Mouse (Mus musculus): Measurements from ENCODE around the gene Psmd3. TPM values are rescaled to one million over a fixed set of nuclear protein-coding genes. Genes with fewer than 3 reads are reported as not detected.

Psmd3 gene
- polyA plus RNA-seq, 1 experiment from 2014 or later = 201 TPM

DNA sequence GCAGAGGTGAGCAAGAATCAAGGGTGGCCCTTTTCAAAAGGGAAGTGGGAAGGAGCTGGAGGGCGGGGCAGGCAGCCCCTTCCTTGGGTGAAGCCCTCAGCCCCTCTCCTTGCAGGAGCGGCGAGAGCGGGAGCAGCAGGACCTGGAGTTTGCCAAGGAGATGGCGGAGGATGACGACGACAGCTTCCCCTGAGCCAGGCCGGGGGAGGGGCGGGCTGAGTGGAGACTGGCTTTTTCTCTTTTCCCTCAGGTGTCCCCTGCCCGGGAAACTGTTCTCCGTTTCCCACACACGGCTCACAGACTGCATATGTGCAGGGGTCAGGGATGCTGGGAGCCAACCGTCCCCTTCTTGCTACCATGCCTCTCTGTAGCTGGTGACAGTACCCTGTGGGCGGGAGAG, 13.1 kb downstream of the Psmd3 start:
- H3K27me3 ChIP-seq (replicated peaks; ENCODE audit: control insufficient read depth, insufficient read depth, low read length) = no peaks in the 10 kb centered on the region
- no peak overlapping the region for H3K4me2 ChIP-seq
- ATAC-seq (replicated peaks; ENCODE audit: low FRiP score) (no peak), DNase-seq (ENCODE audit: low spot score) (no peak)
- H3K4me3 ChIP-seq (ENCODE audit: low read depth, low read length) = no peak overlapping the region
- H3K27ac ChIP-seq (ENCODE audit: low read depth, low read length) = no peak overlapping the region
- 79% methylated on average over 14 of the region's 14 CpGs for WGBS
- H3K36me3 ChIP-seq (ENCODE audit: control insufficient read depth, insufficient read depth, low read length) = peaks cover 47% of the 10 kb centered on the region
- H3K4me1 ChIP-seq (replicated peaks; ENCODE audit: control insufficient read depth, insufficient read depth, low read length) = peaks cover 4% of the 10 kb centered on the region; the same call in 1 of the 2 replicates
- H3K9me3 ChIP-seq (ENCODE audit: control insufficient read depth, low read length) = no peaks in the 10 kb centered on the region
- no peak overlapping the region for H3K9ac ChIP-seq (ENCODE audit: low read depth, low read length)

DNA sequence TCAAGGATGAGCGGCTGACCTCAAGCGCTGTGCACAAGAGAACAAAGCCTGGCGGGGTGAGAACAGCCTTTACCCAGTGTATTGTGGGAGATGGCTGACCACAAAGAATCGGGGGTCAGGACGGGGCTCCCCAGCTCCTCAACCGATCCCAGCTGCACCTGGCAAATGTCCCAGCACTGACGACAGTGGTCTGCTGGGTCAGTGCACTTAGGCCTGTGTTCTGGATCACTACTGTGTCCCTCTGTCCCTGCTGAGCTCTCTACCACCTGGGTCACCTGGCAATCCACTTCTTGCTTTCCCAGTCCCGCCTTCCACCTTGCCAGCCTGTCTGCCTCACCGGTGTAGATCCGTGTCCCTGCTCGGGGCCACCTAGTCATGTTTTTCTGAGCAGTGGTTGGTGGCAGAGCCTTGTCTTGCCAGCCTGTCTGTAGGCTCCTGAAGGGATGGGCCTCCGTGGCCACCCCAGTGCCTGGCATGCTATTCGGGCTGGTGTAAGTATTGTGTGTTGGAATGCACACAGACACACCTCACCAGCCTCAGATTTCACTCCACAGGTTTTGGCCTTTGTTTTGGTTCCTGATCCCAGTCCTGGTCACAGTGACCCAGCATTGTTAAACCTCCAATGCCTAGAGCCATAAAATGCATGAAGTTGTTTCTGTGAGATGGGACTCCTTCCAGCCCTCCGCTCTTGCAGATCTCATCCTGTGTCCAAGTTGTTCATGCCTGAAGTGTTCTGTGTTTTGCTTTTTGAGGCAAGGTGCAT, 14.3 kb downstream of the Psmd3 start:
- peaks cover 35% of the 10 kb centered on the region for H3K36me3 ChIP-seq (ENCODE audit: control insufficient read depth, insufficient read depth, low read length)
- H3K9me3 ChIP-seq (ENCODE audit: control insufficient read depth, low read length) = no peaks in the 10 kb centered on the region
- H3K27ac ChIP-seq (ENCODE audit: low read depth, low read length) = no peak overlapping the region
- no peaks in the 10 kb centered on the region for H3K27me3 ChIP-seq (replicated peaks; ENCODE audit: control insufficient read depth, insufficient read depth, low read length)
- DNase-seq (ENCODE audit: low spot score) = no peak
- ATAC-seq (replicated peaks; ENCODE audit: low FRiP score) = no peak
- no peak overlapping the region for H3K4me3 ChIP-seq (ENCODE audit: low read depth, low read length)
- H3K9ac ChIP-seq (ENCODE audit: low read depth, low read length) = no peak overlapping the region
- peaks cover 4% of the 10 kb centered on the region; the same call in 1 of the 2 replicates for H3K4me1 ChIP-seq (replicated peaks; ENCODE audit: control insufficient read depth, insufficient read depth, low read length)
- WGBS = 85% methylated on average over 14 of the region's 14 CpGs
- no peak overlapping the region for H3K4me2 ChIP-seq

DNA sequence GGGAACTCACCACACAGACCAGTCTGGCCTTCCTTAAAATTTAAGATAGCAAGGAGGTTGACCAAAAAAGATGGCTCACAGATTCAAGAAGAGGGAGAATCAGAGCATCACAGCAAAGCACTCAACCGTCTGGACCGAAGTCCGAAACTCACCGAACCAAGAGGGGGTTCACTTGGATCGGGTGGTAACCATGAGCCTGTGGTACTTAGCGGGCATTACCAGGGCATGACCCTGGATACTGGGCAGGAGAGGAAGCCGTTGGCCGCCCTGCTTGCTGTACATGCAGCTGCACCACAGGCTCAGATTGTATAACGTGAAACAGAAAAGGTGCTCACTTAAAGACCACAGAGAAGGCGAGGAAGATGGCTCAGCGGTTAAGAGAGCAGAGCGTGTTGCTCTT, 14.9 kb downstream of the Psmd3 start:
- DNase-seq (ENCODE audit: low spot score) (no peak), ATAC-seq (replicated peaks; ENCODE audit: low FRiP score) (no peak)
- H3K4me2 ChIP-seq = no peak overlapping the region
- no peak overlapping the region for H3K27ac ChIP-seq (ENCODE audit: low read depth, low read length)
- no peak overlapping the region for H3K9ac ChIP-seq (ENCODE audit: low read depth, low read length)
- 89% methylated on average over 12 of the region's 12 CpGs for WGBS
- H3K9me3 ChIP-seq (ENCODE audit: control insufficient read depth, low read length) = no peaks in the 10 kb centered on the region
- H3K4me1 ChIP-seq (replicated peaks; ENCODE audit: control insufficient read depth, insufficient read depth, low read length) = peaks cover 4% of the 10 kb centered on the region; the same call in 1 of the 2 replicates
- peaks cover 29% of the 10 kb centered on the region for H3K36me3 ChIP-seq (ENCODE audit: control insufficient read depth, insufficient read depth, low read length)
- no peak overlapping the region for H3K4me3 ChIP-seq (ENCODE audit: low read depth, low read length)
- no peaks in the 10 kb centered on the region for H3K27me3 ChIP-seq (replicated peaks; ENCODE audit: control insufficient read depth, insufficient read depth, low read length)

- DNase-seq (ENCODE audit: low spot score) (no peak), ATAC-seq (replicated peaks; ENCODE audit: low FRiP score) (no peak)
- no peak overlapping the region for H3K9ac ChIP-seq (ENCODE audit: low read depth, low read length)
- peaks cover 4% of the 10 kb centered on the region; the same call in 1 of the 2 replicates for H3K4me1 ChIP-seq (replicated peaks; ENCODE audit: control insufficient read depth, insufficient read depth, low read length)
- H3K27ac ChIP-seq (ENCODE audit: low read depth, low read length) = no peak overlapping the region
- peaks cover 17% of the 10 kb centered on the region for H3K36me3 ChIP-seq (ENCODE audit: control insufficient read depth, insufficient read depth, low read length)
- H3K4me2 ChIP-seq = no peak overlapping the region
- H3K27me3 ChIP-seq (replicated peaks; ENCODE audit: control insufficient read depth, insufficient read depth, low read length) = no peaks in the 10 kb centered on the region
- no peaks in the 10 kb centered on the region for H3K9me3 ChIP-seq (ENCODE audit: control insufficient read depth, low read length)
- WGBS = 83% methylated on average over 16 of the region's 16 CpGs
- no peak overlapping the region for H3K4me3 ChIP-seq (ENCODE audit: low read depth, low read length)
Observed at GRCm38 (mm10) chr11:98698849-98699640, 16.7 kb downstream of the Psmd3 start.

DNA sequence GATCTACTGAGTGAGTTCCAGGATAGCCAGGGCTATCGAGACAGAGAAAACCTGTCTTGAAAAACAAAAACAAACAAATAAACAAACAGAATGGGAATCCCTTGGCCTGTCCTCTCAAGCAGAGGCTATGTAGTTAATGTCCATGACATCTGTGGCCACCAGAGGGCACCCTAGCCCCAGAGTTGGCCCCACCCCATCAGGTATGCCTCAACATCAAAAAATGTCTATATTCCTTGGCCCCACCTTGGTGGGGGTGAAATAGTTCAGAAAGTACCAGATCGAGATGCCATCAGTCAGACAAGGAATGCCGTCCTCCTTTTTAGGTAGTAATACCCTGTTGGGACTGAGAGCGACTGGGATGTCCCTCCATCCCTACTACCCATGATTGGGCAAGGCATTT, 17.6 kb downstream of the Psmd3 start:
- Histone ChIP-seq H3K9me3 (ENCODE audit: control insufficient read depth, low read length) (no peaks in the 10 kb centered on the region), H3K4me3 (ENCODE audit: low read depth, low read length) (no peak overlapping the region), H3K4me1 (replicated peaks; ENCODE audit: control insufficient read depth, insufficient read depth, low read length) (peaks cover 4% of the 10 kb centered on the region; the same call in 1 of the 2 replicates), H3K36me3 (ENCODE audit: control insufficient read depth, insufficient read depth, low read length) (peaks cover 17% of the 10 kb centered on the region; the same call in 1 of the 2 replicates), H3K27me3 (replicated peaks; ENCODE audit: control insufficient read depth, insufficient read depth, low read length) (no peaks in the 10 kb centered on the region), H3K9ac (ENCODE audit: low read depth, low read length) (no peak overlapping the region), H3K4me2 (no peak overlapping the region), H3K27ac (ENCODE audit: low read depth, low read length) (no peak overlapping the region)
- DNase-seq (ENCODE audit: low spot score) (peak; percentile 59), ATAC-seq (replicated peaks; ENCODE audit: low FRiP score) (0 out of 2 replicates have a peak, but pooled peaks have one; percentile 58)
- WGBS = 34% methylated on average over 4 of the region's 4 CpGs

DNA sequence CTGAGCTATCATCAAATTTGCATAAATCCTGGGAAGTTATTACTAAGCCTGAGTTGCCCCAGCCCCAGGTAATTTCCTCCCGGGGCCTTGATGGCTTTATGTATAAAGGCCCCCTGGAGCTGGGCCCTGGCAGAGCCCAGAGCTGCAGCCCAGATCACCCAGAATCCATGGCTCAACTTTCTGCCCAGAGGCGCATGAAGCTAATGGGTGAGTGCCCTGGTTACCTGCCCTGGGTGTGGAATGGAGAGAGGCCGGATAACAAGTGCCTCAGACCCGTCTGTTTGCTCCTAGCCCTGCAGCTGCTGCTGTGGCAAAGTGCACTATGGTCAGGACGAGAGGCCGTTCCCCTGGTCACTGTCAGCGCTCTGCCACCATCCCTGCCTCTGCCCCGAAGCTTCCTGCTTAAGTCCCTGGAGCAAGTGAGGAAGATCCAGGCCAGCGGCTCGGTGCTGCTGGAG, 18.9 kb downstream of the Psmd3 start, which contains the start of gene Csf3:
Csf3 (plus strand) TSS at position 51 of the 458 bp plus-strand sequence.
- DNase-seq (ENCODE audit: low spot score) = no peak
- Histone ChIP-seq H3K4me1 (replicated peaks; ENCODE audit: control insufficient read depth, insufficient read depth, low read length) (peaks cover 4% of the 10 kb centered on the region; the same call in 1 of the 2 replicates), H3K9ac (ENCODE audit: low read depth, low read length) (no peak within 1 kb of the TSS), H3K36me3 (ENCODE audit: control insufficient read depth, insufficient read depth, low read length) (peaks cover 20% of the 10 kb centered on the region), H3K4me2 (no peak within 1 kb of the TSS), H3K27ac (ENCODE audit: low read depth, low read length) (no peak within 1 kb of the TSS; the same call in 1 of the 2 replicates), H3K9me3 (ENCODE audit: control insufficient read depth, low read length) (no peaks in the 10 kb centered on the region), H3K4me3 (ENCODE audit: low read depth, low read length) (no peak within 1 kb of the TSS), H3K27me3 (replicated peaks; ENCODE audit: control insufficient read depth, insufficient read depth, low read length) (no peaks in the 10 kb centered on the region)
- WGBS = 51% methylated on average over 10 of the region's 10 CpGs
- ATAC-seq (replicated peaks; ENCODE audit: low FRiP score) = no peak

DNA sequence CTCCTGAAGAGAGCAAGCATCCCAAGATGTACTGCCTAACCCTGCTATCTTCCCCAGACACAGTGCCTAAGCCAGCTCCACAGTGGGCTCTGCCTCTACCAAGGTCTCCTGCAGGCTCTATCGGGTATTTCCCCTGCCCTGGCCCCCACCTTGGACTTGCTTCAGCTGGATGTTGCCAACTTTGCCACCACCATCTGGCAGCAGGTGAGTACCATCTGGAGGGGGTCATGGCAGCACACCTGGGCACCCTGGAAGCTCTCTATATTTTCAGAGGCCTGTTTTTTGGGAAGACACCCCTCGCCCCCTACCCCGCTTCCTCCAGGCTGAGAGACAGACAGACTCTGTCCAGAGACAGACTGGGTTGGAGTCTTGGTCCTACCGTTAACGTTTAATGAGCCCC, 20.0 kb downstream of the Psmd3 start:
- H3K9me3 ChIP-seq (ENCODE audit: control insufficient read depth, low read length) = no peaks in the 10 kb centered on the region
- no peak for DNase-seq (ENCODE audit: low spot score)
- peaks cover 4% of the 10 kb centered on the region; the same call in 1 of the 2 replicates for H3K4me1 ChIP-seq (replicated peaks; ENCODE audit: control insufficient read depth, insufficient read depth, low read length)
- no peak overlapping the region for H3K4me3 ChIP-seq (ENCODE audit: low read depth, low read length)
- WGBS = 71% methylated on average over 5 of the region's 5 CpGs
- no peak overlapping the region for H3K4me2 ChIP-seq
- no peak overlapping the region for H3K9ac ChIP-seq (ENCODE audit: low read depth, low read length)
- H3K36me3 ChIP-seq (ENCODE audit: control insufficient read depth, insufficient read depth, low read length) = peaks cover 24% of the 10 kb centered on the region
- no peak overlapping the region for H3K27ac ChIP-seq (ENCODE audit: low read depth, low read length)
- no peak for ATAC-seq (replicated peaks; ENCODE audit: low FRiP score)
- no peaks in the 10 kb centered on the region for H3K27me3 ChIP-seq (replicated peaks; ENCODE audit: control insufficient read depth, insufficient read depth, low read length)

DNA sequence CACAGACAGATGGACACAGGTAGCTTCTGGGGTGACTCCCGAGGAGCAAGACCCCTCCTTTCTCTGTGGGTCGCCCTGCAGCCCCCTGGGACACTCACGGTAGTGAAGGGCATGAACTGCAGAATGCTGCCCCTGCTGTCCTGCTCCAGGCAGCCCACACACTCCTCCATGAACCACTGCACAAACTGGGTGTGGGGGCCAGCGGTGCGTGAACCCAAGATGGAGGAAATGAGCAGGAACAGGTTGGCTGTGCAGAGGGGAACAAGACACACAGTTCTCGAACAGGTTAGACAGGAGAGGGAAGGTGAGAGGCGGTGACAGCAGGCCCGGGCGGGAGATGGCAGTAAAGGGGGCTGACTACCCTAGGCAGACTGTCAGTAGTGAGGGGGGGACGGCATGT, 22.7 kb downstream of the Psmd3 start:
- no peak overlapping the region for H3K27ac ChIP-seq (ENCODE audit: low read depth, low read length)
- no peak overlapping the region for H3K9ac ChIP-seq (ENCODE audit: low read depth, low read length)
- no peaks in the 10 kb centered on the region for H3K9me3 ChIP-seq (ENCODE audit: control insufficient read depth, low read length)
- 95% methylated on average over 10 of the region's 10 CpGs for WGBS
- ATAC-seq (replicated peaks; ENCODE audit: low FRiP score) (no peak), DNase-seq (ENCODE audit: low spot score) (no peak)
- H3K27me3 ChIP-seq (replicated peaks; ENCODE audit: control insufficient read depth, insufficient read depth, low read length) = no peaks in the 10 kb centered on the region
- H3K4me2 ChIP-seq = no peak overlapping the region
- H3K4me1 ChIP-seq (replicated peaks; ENCODE audit: control insufficient read depth, insufficient read depth, low read length) = peaks cover 16% of the 10 kb centered on the region
- H3K36me3 ChIP-seq (ENCODE audit: control insufficient read depth, insufficient read depth, low read length) = peaks cover 39% of the 10 kb centered on the region
- no peak overlapping the region for H3K4me3 ChIP-seq (ENCODE audit: low read depth, low read length)
